Mouse (Mus musculus) B cell, adult 2 months (primary cell): Measurements from ENCODE around the gene Dctn3.
"Not testable (repeated sequence)": the region's sequence is repeated elsewhere in the genome, so short reads cannot be mapped to it uniquely, and the experiment has no call there.

ENCODE experiments used
- DNase-seq, 2 experiments: peaks; one replicate each; pipeline ENCODE4 v3.0.0; 2022

Dctn3 gene

DNA sequence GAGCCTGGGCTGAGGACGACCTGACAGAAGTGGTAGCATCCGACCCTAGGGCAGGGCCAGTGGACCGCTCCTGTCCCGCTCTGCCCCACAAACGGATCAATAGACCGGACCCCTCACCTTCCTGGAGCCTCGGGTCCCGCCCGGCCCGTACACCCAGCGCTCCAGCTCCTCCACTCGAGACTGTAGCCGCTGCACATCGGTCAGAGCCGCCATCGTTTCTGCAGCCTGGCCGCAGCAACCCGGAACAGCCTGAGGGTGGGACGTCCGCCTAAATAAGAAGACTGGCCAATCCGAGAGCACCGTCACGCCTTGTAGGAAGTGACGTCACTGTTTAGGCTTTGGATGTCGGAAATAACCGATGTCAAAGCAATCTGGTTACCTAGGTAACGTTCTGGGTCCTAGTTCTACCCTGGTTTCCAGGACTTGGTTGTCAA lies at the start of gene Dctn3:
Gene Dctn3 (minus strand): TSS at position 253 of the 434 bp plus-strand sequence.
- peak; percentile 83 to 86 for DNase-seq

DNA sequence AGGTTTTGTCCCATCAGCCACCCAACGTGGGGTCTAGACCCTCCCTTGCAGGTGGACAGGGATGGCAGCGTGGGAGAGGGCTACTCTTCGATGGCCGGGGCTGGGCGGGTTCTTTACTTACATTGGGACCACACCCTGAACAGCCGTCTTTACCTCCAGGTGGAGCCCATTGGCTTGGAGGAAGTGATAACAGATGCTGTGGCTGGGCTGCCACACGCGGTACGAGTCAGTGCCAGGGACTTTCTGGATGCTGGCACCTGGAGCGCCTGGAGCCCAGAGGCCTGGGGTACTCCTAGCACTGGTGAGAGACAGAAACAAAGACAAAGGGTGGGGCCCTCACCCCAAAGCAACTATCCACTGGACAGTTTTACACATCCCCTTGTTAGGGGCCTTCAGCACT lies 44.3 kb upstream of the Dctn3 start:
- DNase-seq, result not testable (repeated sequence)

DNA sequence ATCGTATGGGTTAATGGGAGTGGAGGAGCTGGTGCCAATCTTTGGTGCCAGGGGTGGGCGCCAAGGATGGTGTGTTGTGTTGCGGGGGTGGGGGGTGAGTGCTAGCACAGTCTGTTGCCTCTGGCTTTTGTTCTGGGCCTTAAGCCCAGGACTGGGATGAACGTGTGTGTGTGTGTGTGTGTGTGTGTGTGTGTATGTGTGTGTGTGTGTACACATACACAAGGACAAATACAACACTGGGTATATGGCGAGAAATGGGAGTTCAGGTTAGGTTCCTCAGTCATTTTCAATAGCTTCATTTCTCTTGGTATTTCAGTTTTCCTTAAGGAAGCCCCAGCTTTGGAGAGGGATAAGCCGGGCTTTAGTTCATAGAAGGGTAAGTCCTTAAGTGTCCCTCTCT lies 40.2 kb upstream of the Dctn3 start:
- not testable (repeated sequence) for DNase-seq

DNA sequence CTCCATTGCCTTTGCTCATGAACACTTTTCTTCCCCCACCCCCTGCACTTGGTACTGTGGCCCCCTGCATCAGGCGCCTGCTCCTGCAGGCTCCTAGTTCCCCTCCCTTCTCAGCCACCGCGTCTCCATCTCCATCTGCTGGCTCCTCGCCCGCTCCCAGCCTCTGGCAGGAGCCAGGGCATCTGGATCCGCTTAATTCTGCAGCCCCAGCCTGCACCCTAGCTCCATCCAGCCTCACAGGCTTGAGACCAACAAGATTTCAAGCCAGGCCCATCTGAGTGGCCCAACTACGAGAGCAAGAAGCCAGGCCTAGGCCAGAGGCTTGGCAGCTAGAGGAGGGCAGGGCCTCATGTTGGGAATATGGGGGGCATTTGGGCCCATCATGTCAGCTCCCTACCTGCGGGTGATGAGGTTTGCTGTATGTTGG lies 39.7 kb upstream of the Dctn3 start:
- not testable (repeated sequence) for DNase-seq

DNA sequence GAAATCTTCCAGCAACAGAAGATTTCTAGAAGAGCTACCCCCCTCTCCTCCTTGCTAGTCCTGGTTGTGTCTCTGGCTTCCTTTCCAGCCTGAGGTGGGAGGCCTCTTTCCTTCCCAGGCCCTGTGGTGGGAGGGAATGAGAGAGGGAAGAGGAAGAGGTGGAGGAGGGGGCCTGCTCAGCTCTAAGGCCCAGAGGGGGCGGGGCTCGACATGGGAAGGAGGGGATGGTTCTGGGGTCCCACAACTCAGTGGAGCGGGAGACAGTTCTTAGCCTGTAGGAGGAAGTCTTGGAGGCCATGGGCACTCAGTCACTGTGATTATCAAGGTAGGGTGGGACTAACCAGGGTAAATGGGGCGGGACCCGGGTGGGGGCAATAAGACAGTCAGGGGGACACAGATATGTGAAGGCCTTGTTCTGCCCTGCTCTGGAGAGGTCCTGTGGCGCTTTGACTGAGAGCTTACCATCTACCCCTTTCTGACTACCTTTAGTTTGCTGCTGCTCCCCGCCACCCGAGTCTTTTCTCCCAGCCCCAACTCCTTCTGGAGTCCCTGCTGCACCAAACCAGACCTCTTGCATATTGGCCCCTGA lies 39.2 kb upstream of the Dctn3 start:
- DNase-seq, result no peak

DNA sequence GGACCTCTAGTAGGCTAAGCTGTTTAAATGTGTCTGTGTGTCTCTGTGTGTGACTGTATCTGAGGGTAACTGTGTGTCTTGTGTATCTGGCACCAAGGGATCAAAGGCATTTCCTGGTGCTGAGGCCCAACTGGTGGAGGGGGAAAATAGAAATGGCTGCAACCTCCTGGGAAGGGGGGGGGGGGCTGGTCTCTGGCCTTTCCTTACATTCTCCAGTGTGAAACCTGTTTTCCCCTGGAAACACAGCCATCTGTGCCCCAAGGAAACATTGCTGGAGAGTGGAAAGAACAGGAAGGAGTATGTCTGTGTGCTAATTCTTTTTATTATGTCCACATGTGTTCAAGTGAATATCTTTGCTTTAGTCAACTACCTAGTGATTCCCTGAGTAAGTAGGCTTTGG lies 38.7 kb upstream of the Dctn3 start:
- no peak for DNase-seq

DNA sequence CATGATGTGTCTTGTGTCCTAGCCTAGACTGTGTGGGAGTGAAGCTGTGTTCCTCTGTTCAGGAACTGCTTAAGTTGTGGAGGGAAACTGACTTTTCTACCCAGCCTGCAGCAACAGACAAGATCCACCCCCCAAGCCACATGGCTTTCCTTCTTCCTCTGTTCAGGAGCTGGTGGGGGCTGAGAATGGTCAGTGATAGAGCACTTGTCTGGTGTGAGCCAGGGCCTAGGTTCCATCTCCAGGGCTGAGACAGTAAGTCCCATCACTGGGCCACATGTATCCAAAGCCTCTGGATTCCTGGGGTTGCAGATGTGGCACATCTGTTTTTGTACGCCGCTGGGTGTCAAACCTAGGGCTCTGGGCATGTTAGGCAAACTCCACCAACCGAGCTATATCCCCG lies 37.9 kb upstream of the Dctn3 start:
- DNase-seq, result no peak

DNA sequence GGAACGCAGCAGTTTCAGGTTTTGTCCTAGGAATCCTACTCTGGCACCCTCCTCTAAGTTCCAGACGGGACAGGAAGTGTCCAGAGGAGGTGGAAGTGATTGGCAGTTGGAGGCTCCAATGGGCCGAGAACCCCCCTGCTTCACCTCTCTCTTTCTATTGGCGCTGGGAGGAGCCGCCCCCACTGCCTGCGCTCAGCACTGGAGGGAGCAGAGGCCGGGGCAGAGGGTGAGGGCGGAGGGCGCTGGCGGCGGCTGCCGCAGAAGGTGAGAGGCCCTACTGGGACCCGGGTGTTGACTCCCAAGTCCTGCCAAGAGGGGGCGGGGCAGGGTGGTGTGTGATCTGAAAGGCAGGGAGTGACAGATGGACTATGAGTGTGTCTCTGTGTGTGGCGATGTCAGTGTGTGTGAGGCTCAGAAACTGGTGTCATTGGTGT lies 37.3 kb upstream of the Dctn3 start:
- peak in 1 of 2 experiments; percentile 12 for DNase-seq

DNA sequence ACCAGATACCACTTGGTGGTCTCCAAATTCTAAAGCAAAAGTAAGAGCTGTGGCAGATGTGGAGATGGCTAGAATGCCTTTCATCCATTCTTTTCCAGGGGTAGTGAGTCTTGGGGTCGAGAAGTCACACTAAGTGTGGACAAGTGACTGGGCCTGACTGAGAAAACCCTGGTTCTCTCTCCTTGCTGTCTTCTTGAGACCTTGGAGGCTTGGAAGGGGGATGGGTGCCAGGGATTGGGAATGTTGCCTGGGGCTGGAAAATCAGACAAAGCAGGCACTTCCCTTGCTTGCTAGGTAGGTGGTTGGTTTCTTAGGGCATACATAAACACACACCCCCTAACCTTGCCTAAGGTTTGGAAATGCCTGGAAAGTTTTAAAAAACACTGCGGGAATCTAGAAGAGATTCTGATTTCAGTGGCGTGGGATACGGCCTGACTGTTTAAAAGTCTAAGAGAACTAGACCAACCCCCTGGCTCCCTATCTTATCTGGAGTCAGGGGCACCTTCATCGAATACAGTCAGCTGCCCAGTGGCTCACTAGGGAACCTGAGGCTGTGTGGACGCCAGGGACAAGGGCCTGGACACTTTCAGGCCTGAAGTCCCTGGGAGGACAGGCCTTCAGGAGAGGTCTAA lies 36.8 kb upstream of the Dctn3 start:
- DNase-seq, result no peak

DNA sequence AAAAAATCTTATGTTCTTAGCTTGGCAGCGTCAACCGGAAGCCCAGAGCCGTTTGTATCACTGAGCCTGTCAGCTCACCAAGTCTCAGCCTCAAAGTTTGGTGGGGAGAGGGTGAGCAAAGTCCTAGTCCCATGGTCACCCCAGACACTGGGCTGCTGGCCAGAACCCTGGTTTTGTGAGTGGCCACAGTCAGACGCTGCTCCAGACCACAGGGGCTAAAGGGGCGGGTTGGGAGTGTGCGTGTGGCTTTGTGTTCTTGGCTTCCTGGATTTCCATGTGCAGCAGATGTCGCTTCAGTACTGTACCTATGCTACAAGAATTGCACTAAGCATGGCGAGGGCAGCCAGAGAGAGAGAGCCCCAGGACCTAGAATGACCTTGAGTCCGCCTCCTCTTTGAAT lies 36.2 kb upstream of the Dctn3 start:
- no peak for DNase-seq

DNA sequence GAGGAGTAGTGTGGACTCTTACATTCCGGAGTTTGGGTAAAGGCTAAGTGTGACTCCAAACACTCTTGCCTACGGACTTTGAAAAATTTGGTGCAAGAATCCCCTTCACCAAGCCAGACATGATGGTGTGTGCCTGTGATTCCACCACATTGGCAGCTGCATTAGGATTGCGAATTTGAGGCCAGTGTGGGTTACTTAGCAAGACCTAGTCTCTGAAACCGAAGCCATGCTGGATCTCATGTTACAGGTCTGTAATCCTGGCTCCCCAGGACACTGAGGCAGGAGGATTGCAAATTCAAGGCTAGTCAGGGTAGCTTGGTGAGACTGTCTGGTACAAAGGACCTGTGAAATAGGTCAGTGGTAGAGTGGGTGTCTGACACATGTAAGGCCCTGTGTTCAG lies 35.7 kb upstream of the Dctn3 start:
- no peak for DNase-seq

DNA sequence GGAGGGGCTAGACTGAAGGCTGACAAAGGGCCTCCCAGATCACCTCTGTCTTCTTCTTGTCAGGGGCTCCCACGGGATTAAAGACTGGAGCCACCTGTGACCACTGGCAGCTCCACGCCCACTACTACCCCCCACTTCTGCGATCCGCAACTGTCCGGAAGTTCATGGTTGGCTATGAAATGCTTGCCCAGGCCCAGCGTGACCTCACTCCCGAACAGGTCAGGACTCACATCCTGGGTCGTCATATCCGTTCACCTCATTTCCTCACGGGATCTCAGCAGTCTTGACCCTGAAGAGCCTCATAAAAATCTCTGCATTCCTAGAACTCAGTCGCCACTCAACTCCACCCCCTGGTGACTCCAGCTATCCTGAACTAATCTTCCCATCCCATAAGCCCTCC lies 35.1 kb upstream of the Dctn3 start:
- DNase-seq, result no peak

DNA sequence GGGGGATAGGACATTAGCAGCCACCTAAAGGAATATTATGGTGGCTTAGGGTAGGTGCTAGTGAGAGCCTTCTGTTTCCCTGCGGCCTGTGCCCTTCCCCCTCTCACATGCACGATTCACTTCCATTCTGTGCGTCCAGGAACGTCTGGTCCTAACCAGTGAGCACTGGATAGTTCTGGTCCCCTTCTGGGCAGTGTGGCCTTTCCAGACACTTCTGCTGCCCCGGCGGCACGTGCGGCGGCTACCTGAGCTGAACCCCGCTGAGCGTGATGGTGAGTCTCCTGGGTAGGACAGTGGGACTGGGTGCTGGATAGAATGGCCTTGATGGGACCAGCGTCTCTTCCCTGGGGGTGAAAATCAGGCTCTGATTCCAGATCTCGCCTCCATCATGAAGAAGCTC lies 34.4 kb upstream of the Dctn3 start:
- DNase-seq, result no peak

DNA sequence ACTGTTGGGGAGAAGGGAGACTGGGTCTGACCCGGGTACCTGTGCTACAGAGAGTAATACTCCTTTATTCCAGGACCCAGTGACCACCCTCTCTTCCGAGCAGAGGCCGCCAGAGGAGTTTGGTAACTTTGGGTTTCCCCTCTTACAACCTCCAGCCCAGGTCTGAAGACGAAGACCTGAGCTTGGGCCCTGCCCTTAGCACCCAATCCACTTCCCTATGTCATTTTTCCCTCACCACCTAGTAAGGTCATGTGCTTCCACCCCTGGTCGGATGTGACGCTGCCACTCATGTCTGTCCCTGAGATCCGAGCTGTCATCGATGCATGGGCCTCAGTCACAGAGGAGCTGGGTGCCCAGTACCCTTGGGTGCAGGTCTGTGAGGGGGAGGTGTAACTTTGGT lies 33.5 kb upstream of the Dctn3 start:
- no peak for DNase-seq

DNA sequence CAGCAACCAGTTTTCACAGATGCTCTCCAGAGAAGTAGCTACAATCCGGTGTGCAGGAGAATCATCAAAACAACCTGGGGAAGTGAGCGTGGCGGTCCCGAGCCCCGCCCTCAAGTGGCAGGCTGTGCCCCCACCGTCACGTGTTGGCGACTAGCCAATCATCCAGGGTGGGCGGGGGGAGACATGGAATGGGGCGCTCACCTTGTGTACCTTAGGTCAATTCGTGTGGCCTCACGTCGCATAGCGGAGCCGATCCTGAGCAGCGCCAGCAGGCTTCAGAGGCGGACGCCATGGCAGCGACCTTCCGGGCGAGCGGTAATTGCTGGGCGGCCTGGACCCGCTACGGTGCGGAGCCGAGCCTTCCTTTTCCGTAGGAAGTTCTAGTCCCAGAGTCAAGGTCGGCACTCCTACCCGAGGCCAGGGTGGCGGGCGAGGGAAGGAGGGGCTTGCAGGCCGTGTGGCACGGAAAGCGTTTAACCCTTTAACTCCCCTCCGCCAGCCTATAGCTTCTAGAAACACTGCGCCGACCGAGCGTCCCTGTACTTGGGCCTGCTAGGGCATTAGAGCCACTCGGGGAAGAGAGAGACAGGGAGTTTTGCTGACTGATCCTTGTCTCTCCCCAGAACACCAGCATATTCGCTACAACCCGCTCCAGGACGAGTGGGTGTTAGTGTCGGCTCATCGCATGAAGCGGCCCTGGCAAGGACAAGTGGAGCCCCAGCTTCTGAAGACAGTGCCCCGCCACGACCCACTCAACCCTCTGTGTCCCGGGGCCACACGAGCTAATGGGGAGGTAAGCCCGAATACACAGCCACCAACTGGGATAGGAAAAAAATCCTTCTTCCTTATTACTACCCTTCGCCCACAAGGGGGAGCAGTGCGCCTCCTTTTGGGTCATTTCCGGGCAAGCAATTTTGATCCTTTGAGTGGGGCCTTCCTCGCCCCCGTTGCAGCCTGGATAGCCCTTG lies 32.7 kb upstream of the Dctn3 start, which contains the start of gene Sigmar1:
Gene Sigmar1 (minus strand): TSS at position 820 of the 968 bp plus-strand sequence.
- peak; percentile 93 to 95 for DNase-seq

DNA sequence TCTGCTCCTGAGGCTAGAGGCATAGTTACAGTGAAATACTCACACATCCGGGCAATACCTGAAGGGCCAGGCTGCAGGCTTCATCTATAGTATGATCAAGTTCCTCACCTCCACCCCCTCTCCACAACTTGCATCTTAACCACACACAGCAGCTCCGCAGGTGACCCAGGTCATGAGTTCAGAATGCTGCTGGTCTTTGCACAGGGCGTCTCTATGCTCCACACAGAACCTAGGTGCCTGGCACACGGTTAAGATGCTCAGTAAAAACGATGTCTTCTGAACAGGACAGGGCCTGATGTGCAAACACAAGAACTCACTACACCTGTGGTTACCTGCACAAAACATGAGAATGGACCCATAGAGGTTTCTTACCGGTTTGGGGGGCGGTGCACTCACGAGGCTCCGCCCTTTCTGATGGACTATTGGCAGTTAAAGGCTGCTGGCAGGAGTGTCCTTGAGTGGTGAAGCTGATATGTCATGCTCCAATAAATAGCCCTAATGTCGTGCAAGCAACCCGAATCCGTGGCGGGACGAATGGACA lies 31.9 kb upstream of the Dctn3 start, which contains the start of gene Galt:
Gene Galt (plus strand): TSS at position 432 of the 541 bp plus-strand sequence.
- no peak for DNase-seq

DNA sequence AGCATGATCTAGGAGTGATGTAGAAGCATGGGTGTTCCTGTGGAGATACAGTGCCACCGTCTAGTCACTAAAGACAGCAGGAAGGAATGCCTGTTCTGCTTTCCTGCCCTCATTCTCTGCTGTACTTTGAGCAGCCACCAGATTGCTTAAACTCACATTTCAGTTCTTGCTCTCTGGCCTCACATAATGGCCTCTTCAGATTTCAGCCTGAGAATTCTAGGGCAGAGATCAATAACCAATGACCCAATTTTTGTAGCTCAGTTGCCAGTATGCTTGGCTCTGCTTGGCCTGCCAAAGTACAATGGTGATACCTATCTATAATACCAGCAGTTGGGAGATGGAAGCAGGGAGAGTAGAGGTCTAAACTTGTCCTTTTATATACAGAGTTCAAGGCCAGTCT lies 22.1 kb upstream of the Dctn3 start:
- no peak for DNase-seq

DNA sequence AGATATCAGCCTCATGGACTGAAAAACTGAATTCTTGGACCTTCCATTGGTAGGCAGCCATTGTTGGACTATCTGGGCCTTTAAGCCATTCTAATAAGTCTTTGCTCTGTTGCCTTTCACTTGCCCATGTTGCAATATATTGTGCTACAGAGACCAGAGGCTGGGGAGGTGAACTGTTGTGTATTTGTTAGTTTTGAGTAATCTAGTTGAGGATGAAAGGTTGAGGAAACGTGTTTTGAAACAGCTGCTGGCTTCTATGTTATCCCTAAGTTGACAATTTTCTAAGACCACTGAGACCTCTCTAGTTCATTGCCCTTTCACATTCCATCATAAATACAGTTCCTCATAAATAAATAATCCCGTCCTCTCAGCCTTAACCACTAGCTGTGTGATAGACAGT lies 21.2 kb upstream of the Dctn3 start:
- DNase-seq, result no peak

DNA sequence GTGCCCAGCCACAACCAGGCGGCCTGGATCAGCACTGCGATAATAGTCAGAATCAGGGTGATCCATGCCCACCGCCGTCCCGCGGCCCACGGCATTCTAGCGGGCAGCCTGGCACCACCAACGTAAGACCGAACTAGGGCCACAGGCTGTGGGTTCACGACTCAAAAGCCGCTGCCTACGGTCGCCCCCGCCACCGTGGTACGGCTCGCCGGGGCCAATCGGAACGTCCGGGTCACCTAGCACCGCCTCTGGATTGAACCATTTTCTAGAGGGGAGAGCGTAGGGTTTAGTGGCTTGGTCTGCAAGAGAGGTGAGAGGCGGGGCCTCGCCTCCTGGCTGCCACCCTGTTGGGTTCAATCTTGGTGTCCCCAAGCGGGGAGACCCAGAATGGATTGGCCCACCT lies 18.2 kb upstream of the Dctn3 start:
- peak; percentile 92 to 94 for DNase-seq

DNA sequence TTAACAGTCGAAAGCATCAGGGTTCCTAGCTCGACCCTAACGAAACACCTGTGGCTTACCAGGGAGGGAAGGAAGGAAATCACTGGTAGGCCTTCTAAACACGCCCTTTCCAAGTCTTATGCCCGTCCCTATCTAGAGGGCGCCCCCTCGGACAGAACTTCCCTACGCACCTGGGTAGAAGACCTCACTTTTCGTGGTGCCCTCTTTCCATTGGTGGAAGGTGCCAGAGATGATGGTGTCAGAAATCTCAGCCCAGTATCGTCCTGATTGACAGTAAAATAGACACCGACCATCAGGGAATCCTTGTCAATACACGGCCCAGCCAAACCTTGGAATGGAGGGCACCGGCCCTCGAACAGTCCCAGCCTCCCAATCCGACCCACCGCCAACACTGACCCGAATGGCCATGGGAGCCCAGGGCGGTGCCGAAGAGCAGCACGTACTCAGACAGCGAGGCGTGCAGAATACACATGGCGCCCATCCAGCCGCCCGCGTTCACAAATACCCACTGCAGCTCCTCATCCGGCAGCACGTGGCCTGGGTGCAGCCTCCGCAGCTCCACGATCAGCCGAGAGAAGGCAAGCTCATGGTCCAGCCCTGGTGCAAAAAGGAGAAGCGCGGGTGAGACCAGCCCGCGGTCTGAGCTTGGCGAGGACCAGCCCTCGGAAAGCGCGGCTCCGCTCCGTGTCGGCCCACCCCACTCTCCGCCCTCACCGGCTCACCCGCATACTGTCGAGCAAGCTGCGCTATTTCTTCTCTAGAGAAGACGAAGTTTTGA lies 17.6 kb upstream of the Dctn3 start:
- peak; percentile 41 to 51 for DNase-seq

DNA sequence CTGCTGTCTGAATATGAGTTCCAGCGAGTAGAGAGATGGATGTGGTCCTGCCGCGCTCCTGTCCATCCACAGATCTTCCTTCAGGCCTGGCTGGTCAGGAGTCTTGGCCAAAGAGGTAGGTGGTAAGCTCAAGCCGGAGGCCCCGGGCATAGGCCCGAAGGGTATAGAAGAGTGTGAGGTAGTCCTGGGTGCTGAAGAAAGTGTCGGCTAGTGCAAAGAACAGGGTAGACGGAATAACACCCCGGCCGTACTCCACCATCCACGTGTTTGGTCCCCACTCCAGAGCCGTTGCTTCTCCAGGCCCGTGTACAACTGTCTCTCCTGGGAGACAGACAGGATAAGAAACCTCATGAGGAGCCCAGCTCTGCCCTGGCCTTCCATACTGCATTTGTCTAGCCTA lies 16.3 kb upstream of the Dctn3 start:
- DNase-seq, result no peak

DNA sequence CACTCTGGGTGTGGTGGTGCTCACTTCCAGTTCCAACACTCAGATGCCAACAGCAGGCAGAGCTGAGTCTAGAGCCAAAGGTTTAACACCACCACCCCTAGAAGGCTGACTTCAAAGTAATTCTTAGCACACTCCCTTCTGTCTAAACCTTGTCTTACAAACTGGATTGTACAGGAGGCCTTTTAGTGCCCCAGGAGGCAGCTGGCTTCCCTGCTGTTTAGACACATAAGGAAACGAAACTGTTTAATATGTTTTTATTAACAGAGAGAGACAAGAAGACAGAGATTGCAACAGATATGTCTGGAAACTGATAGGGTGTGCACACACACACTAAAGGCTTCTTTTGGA lies 15.3 kb upstream of the Dctn3 start:
- no peak for DNase-seq
